Mouse (Mus musculus) olfactory bulb, adult 2 months (tissue): ENCODE data around the gene Zfp365. TPM values are rescaled to one million over a fixed set of nuclear protein-coding genes. Genes with fewer than 3 reads are reported as not detected.
A peak's percentile ranks its signal among the peaks of the same experiment; 100 is the strongest.

ENCODE experiments used
- H3K27ac ChIP-seq: fragments of 200-500 bp; 2 replicates; pipeline ENCODE4 v1.5.1; 2012; ENCODE audit warnings: low read depth, low read length; ENCODE audit not compliant: insufficient read depth
- H3K4me1 ChIP-seq: fragments of 200-500 bp; 2 replicates; pipeline ENCODE4 v1.6.1; 2012; ENCODE audit warnings: low read length; ENCODE audit not compliant: control insufficient read depth, insufficient read depth
- H3K4me3 ChIP-seq: fragments of 200-500 bp; 2 replicates; pipeline ENCODE4 v1.5.1; 2012; ENCODE audit warnings: mild to moderate bottlenecking, low read depth, low read length, moderate library complexity; ENCODE audit not compliant: insufficient read depth
- CTCF ChIP-seq: fragments of 200-500 bp; IDR thresholded peaks from 2 replicates; pipeline ENCODE4 v1.5.1; 2012; ENCODE audit warnings: low read depth, mild to moderate bottlenecking, low read length, moderate library complexity; ENCODE audit not compliant: insufficient read depth
- POLR2A ChIP-seq: fragments of 200-500 bp; IDR thresholded peaks from 2 replicates; pipeline ENCODE4 v1.6.1; 2012; ENCODE audit warnings: mild to moderate bottlenecking, low read depth, low read length, moderate library complexity; ENCODE audit not compliant: insufficient read depth
- WGBS: fragments of 180-500 bp; shearing (Covaris S2); methylation state at CpG from one replicate; pipeline ENCODE4 v1.1.7; 2018; 5-methylcytosine and 5-hydroxymethylcytosine counted together
- polyA plus RNA-seq: library from polyadenylated mRNA; stranded (reverse); fragments of >200 nt; gene quantifications from 2 replicates; pipeline ENCODE4 v1.2.4, GENCODE M21; 2012; ENCODE audit warnings: low replicate concordance; ENCODE audit not compliant: missing spikeins, insufficient read depth, insufficient read length

Zfp365 gene
- polyA plus RNA-seq, 1 experiment, result not detected

DNA sequence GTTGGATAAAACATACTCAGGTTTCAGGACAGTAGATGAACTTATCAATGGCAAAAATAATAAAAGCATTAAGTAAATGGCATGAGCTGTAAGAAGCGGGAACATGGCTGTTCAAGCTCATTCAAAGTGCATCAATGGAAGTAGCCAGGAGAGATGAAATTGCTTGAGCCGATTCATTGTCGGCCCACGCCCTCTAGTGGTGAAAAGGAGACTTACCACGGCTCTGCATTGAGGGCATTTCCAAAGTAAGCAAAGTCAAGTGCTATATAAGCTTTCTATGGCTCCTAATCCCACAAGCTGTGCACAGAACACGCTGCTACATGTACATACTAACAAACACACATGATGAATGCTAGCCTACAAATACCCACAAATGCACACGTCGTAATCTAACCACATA lies 53.6 kb downstream of the Zfp365 start:
- Histone ChIP-seq H3K4me3 (no peak overlapping the region), H3K4me1 (no peaks in the 10 kb centered on the region), H3K27ac (no peak overlapping the region)
- WGBS, result 17% methylated on average over 8 of the region's 8 CpGs
- TF ChIP-seq POLR2A (no peak), CTCF (0 out of 2 replicates have a peak, but pooled peaks have one; percentile 21)

DNA sequence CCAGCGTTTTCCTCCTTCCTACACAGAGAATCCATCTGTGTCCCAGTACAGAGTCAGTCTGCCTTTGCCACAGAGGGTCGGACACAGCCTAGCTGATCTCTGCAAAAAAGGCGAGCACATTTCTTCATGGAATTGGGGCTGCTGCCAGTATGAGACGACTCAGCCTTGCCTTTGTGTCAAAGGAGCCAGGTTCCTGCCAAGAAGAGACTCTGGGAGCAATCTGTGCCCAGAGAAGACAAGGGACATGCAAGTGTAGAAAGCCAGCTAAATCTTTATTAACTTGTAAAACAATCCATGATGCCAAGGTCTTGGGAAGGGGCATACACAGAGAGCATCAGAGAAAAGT lies 54.9 kb downstream of the Zfp365 start:
- Histone ChIP-seq H3K4me3 (no peak overlapping the region), H3K4me1 (no peaks in the 10 kb centered on the region), H3K27ac (no peak overlapping the region)
- 45% methylated on average over 4 of the region's 4 CpGs for WGBS
- TF ChIP-seq POLR2A (no peak), CTCF (no peak)

DNA sequence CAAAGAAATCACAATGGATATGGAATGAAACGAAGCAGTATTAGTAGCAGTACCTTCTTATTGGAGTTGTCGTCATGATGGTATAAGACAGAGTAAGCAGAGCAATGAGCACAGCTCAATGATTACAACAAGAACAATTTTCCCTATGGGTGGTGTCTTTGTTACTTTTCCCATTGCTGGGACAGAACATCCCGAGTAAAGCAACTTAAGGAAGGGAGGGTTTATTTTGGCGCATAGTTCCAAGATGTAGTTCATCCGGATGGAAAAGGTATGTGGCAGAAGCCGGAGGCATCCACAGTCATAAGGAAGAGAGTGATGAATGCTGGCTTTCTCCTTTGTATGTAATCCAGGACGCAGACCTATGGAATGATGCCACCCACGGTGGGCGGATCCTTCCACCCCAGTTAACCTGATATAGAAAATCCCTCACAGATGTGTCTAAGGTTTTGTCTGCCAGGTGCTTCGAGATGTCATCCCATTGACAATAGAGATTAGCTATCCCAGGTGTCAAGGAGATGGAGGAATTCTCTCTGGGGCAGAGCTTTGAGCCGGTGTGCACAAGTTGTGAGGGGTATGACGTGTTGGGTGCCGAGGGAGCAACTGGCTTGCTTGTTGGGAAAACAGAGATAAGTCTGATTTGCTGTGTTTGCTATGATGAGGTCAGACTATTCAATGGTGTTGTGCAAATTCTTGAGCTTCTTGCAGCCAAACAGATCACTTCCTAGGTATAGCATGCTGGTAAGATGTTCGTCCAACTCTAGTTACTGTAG lies 55.5 kb downstream of the Zfp365 start:
- no peaks in the 10 kb centered on the region for H3K4me1 ChIP-seq
- 89% methylated on average over 14 of the region's 14 CpGs for WGBS
- no peak overlapping the region for H3K27ac ChIP-seq
- no peak overlapping the region for H3K4me3 ChIP-seq
- no peak for TF ChIP-seq CTCF
- no peak for TF ChIP-seq POLR2A

DNA sequence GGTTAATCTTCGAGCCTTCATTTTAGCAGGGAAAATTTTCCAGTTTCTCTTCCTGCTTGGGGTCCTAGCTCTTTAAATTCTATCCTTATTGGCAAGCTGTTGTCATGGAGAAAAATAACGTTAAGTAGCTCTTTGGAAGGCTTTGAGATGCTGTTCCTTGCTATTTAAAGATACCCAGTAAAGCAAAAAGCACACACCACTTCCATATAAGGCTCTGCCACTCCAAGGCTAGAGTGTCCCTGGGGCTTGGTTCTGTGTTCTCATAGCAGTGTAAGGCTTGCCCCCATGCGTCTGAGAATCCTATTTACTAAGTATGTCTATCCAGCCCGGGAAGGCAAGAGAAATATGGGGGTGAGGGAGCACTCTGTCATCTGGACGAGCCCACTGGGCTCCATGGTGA lies 56.7 kb downstream of the Zfp365 start:
- H3K4me3 ChIP-seq, result no peak overlapping the region
- H3K27ac ChIP-seq, result no peak overlapping the region
- H3K4me1 ChIP-seq, result no peaks in the 10 kb centered on the region
- TF ChIP-seq CTCF, result no peak
- TF ChIP-seq POLR2A, result no peak
- 38% methylated on average over 5 of the region's 5 CpGs for WGBS

DNA sequence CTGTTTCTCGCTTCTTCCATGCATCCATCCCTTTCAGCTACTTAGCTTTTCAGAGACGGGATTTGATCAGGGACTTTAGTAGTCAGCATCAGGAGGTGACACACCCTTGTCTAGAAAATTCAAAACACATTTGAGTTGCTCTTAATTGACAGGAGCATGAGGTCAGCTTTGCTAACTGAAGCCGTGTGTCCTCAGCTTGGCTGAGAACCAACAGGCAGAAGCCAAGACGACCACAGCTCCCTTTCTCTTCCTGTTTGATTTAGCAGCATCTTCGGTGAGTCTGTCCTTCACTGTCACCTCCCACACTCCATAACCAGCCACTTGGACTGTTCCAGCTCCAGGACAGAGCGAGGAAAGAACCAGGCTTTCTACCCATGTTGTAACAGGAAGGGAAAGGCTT lies 60.1 kb downstream of the Zfp365 start:
- TF ChIP-seq CTCF, result no peak
- no peak for TF ChIP-seq POLR2A
- WGBS, result 79% methylated on average over 6 of the region's 6 CpGs
- H3K4me1 ChIP-seq, result no peaks in the 10 kb centered on the region
- H3K4me3 ChIP-seq, result no peak overlapping the region
- H3K27ac ChIP-seq, result no peak overlapping the region

DNA sequence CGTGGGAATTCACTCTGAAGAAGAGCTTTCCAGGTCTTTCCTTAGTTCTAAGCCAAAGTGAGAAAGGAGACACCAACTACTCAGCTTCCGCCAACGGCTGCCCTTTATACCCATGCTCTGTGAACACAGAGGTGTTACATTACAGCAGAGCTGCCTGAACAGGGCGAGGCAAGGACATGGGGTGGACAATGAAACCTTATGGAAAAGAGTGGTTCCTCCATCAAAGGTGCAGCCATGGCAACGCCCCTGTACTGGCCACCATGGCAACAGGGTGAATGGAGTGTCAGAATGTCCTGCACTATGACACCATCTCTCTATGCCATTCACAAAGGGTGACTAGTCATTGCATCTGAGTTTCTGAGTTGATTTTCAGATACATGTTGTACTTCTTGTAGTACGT lies 61.4 kb downstream of the Zfp365 start:
- TF ChIP-seq CTCF (no peak), POLR2A (no peak)
- WGBS, result 79% methylated on average over 6 of the region's 6 CpGs
- H3K4me1 ChIP-seq, result no peaks in the 10 kb centered on the region
- no peak overlapping the region for H3K4me3 ChIP-seq
- no peak overlapping the region for H3K27ac ChIP-seq

DNA sequence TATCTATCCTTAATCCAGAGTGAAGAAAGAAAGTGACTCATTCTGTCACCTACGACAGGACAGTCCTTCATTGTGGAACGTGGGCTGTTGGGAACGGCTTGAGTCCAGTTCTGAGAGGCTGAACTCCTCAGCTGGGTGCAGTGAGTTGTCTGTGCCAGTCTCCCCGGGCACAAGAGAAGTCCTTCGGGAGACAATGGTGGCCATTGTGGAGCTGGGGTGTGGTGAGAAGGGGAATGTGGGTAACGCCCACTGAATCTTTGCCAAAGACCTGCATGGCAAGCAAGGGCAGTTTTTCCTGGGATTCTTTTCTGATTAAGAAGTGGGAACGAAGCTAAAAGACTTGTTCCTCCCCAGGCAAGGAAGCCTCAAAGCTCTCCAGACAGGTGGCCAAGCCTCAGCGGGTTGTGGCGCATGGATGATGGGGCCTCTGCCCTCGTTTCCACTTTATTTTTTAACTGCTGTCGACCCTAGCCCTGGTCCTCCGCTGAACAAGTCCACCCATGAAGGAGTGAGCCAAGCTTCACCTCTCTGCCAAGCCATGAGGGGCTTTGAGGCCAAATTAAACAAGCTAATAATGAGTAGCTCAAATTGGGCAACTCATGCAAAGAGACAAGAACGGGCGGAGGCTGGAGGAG lies 66.3 kb downstream of the Zfp365 start:
- no peaks in the 10 kb centered on the region for H3K4me1 ChIP-seq
- TF ChIP-seq CTCF (no peak), POLR2A (no peak)
- no peak overlapping the region for H3K27ac ChIP-seq
- H3K4me3 ChIP-seq, result no peak overlapping the region
- 44% methylated on average over 14 of the region's 14 CpGs for WGBS

DNA sequence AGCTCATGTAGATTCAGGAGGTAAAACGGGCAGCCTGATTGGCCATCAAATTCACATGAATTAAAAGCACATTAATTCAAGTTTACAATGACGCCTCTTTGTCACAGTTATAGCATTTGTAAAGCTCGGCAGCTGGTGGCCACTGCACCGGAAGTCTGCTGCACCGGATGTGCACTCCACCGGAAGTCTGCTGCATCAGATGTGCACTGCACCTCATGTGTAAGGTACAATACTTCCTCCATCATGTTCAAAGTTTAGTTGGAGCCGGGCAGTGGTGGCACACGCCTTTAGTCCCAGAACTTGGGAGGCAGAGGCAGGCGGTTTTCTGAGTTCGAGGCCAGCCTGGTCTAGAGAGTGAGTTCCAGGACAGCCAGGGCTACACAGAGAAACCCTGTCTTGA lies 70.9 kb downstream of the Zfp365 start:
- WGBS, result 76% methylated on average over 10 of the region's 10 CpGs
- H3K27ac ChIP-seq, result no peak overlapping the region
- no peak overlapping the region for H3K4me3 ChIP-seq
- TF ChIP-seq POLR2A (no peak), CTCF (no peak)
- H3K4me1 ChIP-seq, result no peaks in the 10 kb centered on the region

DNA sequence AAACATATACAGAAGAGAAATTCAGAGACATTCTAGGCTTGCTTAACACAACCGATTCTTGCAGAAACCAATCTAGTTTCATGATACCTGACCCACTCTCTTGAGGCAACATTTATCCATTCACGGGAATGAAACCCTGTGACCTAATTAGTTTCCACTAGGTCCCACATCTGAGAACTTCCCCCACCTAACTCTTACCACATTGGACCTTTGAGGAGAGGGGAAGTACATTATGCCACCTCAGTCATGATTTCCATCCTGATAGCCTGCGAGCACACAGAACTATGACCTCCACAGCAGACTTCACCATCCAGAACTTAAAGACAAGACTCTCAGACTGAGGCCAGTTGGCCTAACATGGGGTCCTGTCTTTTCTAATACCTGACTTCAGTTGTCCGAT lies 71.7 kb downstream of the Zfp365 start:
- WGBS, result 90% methylated on average over 4 of the region's 4 CpGs
- Histone ChIP-seq H3K4me3 (no peak overlapping the region), H3K4me1 (no peaks in the 10 kb centered on the region), H3K27ac (no peak overlapping the region)
- no peak for TF ChIP-seq POLR2A
- no peak for TF ChIP-seq CTCF

DNA sequence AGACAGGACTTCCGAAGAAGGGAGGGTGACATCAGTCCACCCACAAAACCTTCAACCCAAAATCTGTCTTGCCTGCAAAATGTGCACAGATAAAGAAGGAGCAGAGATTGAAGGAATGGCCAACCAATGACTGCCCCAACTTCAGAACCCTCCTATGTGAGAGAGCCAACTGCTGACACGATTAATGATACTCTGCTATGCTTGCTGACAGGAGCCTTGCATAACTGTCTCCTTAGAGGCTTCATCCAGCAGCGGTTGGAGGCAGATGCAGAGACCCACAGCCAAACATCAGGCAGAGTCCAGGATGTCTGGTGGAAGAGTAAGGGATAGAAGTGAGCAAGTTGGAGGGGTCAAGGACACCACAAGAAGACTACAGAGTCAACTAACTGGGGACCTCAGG lies 73.3 kb downstream of the Zfp365 start:
- no peak overlapping the region for H3K27ac ChIP-seq
- TF ChIP-seq CTCF, result no peak
- no peak for TF ChIP-seq POLR2A
- no peaks in the 10 kb centered on the region for H3K4me1 ChIP-seq
- no peak overlapping the region for H3K4me3 ChIP-seq
- 91% methylated on average over 3 of the region's 3 CpGs for WGBS
